Mouse (Mus musculus): ENCODE measurements at regions not wholly inside any gene's neighbourhood (a gene's known extent, or its start where the extent isn't known, plus 50 kb on each side); places are given as distances from the start of the nearest gene placed in this dataset.
A peak's percentile ranks its signal among the peaks of the same experiment; 100 is the strongest.

GRCm38 (mm10) chr19:32912323-32912722, 155.0 kb downstream of the Pten start:
- Histone ChIP-seq H3K4me3 (no peak overlapping the region), H3K4me2 (no peak overlapping the region), H3K27me3 (no peaks in the 10 kb centered on the region), H3K27ac (no peak overlapping the region), H3K4me1 (no peaks in the 10 kb centered on the region), H3K36me3 (no peaks in the 10 kb centered on the region), H3K9ac (no peak overlapping the region), H3K9me3 (no peaks in the 10 kb centered on the region)
- WGBS = 84% methylated on average over 3 of the region's 3 CpGs
- ATAC-seq (ENCODE audit: borderline replicate concordance, extremely low read depth, low FRiP score, low TSS enrichment) = no peak

GRCm38 (mm10) chr19:32916507-32917280, 159.4 kb downstream of the Pten start:
- WGBS = 67% methylated on average over 8 of the region's 8 CpGs
- Histone ChIP-seq H3K4me1 (no peaks in the 10 kb centered on the region), H3K27me3 (no peaks in the 10 kb centered on the region), H3K27ac (no peak overlapping the region), H3K9ac (no peak overlapping the region), H3K4me2 (no peak overlapping the region), H3K36me3 (no peaks in the 10 kb centered on the region), H3K9me3 (no peaks in the 10 kb centered on the region), H3K4me3 (no peak overlapping the region)
- no peak for ATAC-seq (ENCODE audit: borderline replicate concordance, extremely low read depth, low FRiP score, low TSS enrichment)

GRCm38 (mm10) chr19:32921021-32921420, 163.7 kb downstream of the Pten start:
- H3K4me2 ChIP-seq = no peak overlapping the region
- H3K4me3 ChIP-seq = no peak overlapping the region
- H3K27me3 ChIP-seq = no peaks in the 10 kb centered on the region
- WGBS = 52% methylated on average over 3 of the region's 3 CpGs
- no peak for ATAC-seq (ENCODE audit: borderline replicate concordance, extremely low read depth, low FRiP score, low TSS enrichment)
- peaks cover 5% of the 10 kb centered on the region for H3K4me1 ChIP-seq
- H3K9ac ChIP-seq = no peak overlapping the region
- no peak overlapping the region for H3K27ac ChIP-seq
- H3K36me3 ChIP-seq = no peaks in the 10 kb centered on the region
- no peaks in the 10 kb centered on the region for H3K9me3 ChIP-seq

GRCm38 (mm10) chr19:32923911-32924310, 166.6 kb downstream of the Pten start:
- Histone ChIP-seq H3K4me2 (no peak overlapping the region), H3K36me3 (no peaks in the 10 kb centered on the region), H3K27me3 (no peaks in the 10 kb centered on the region), H3K9me3 (no peaks in the 10 kb centered on the region), H3K27ac (no peak overlapping the region), H3K4me3 (no peak overlapping the region), H3K4me1 (peaks cover 9% of the 10 kb centered on the region), H3K9ac (no peak overlapping the region)
- 85% methylated on average over 3 of the region's 3 CpGs for WGBS
- ATAC-seq (ENCODE audit: borderline replicate concordance, extremely low read depth, low FRiP score, low TSS enrichment) = no peak

GRCm38 (mm10) chr19:32925628-32926505, 168.6 kb downstream of the Pten start:
- peak overlapping the region; percentile 52 for H3K27ac ChIP-seq
- H3K9me3 ChIP-seq = no peaks in the 10 kb centered on the region
- H3K9ac ChIP-seq = no peak overlapping the region
- 37% methylated on average over 6 of the region's 6 CpGs for WGBS
- H3K4me2 ChIP-seq = no peak overlapping the region
- H3K27me3 ChIP-seq = no peaks in the 10 kb centered on the region
- peak; percentile 72; the same call in 1 of the 2 replicates for ATAC-seq (ENCODE audit: borderline replicate concordance, extremely low read depth, low FRiP score, low TSS enrichment)
- H3K4me1 ChIP-seq = peaks cover 9% of the 10 kb centered on the region
- H3K36me3 ChIP-seq = no peaks in the 10 kb centered on the region
- H3K4me3 ChIP-seq = no peak overlapping the region

- H3K36me3 ChIP-seq = no peaks in the 10 kb centered on the region
- H3K9me3 ChIP-seq = no peaks in the 10 kb centered on the region
- no peaks in the 10 kb centered on the region for H3K27me3 ChIP-seq
- H3K4me1 ChIP-seq = peaks cover 9% of the 10 kb centered on the region
- no peak for ATAC-seq (ENCODE audit: borderline replicate concordance, extremely low read depth, low FRiP score, low TSS enrichment)
- H3K4me2 ChIP-seq = no peak overlapping the region
- no peak overlapping the region for H3K27ac ChIP-seq
- WGBS = 57% methylated on average over 4 of the region's 4 CpGs
- no peak overlapping the region for H3K4me3 ChIP-seq
- H3K9ac ChIP-seq = no peak overlapping the region
Observed at GRCm38 (mm10) chr19:32926571-32926970, 169.3 kb downstream of the Pten start.

- Histone ChIP-seq H3K4me3 (no peak overlapping the region), H3K9ac (no peak overlapping the region), H3K9me3 (no peaks in the 10 kb centered on the region), H3K27ac (no peak overlapping the region), H3K4me1 (no peaks in the 10 kb centered on the region), H3K36me3 (no peaks in the 10 kb centered on the region), H3K4me2 (no peak overlapping the region), H3K27me3 (no peaks in the 10 kb centered on the region)
- 79% methylated on average over 5 of the region's 5 CpGs for WGBS
- no peak for ATAC-seq (ENCODE audit: borderline replicate concordance, extremely low read depth, low FRiP score, low TSS enrichment)
Observed at GRCm38 (mm10) chr19:32933676-32934075, 176.4 kb downstream of the Pten start.

GRCm38 (mm10) chr19:32935638-32936037, 178.3 kb downstream of the Pten start:
- Histone ChIP-seq H3K9me3 (no peaks in the 10 kb centered on the region), H3K9ac (no peak overlapping the region), H3K27ac (no peak overlapping the region), H3K4me1 (no peaks in the 10 kb centered on the region), H3K4me2 (no peak overlapping the region), H3K36me3 (no peaks in the 10 kb centered on the region), H3K4me3 (no peak overlapping the region), H3K27me3 (no peaks in the 10 kb centered on the region)
- WGBS = 86% methylated on average over 5 of the region's 5 CpGs
- ATAC-seq (ENCODE audit: borderline replicate concordance, extremely low read depth, low FRiP score, low TSS enrichment) = no peak

- Histone ChIP-seq H3K4me1 (no peaks in the 10 kb centered on the region), H3K27me3 (no peaks in the 10 kb centered on the region), H3K9ac (no peak overlapping the region), H3K27ac (no peak overlapping the region), H3K9me3 (no peaks in the 10 kb centered on the region), H3K36me3 (no peaks in the 10 kb centered on the region), H3K4me3 (no peak overlapping the region), H3K4me2 (no peak overlapping the region)
- no peak for ATAC-seq (ENCODE audit: borderline replicate concordance, extremely low read depth, low FRiP score, low TSS enrichment)
- 80% methylated on average over 6 of the region's 6 CpGs for WGBS
Observed at GRCm38 (mm10) chr19:32937591-32937990, 180.3 kb downstream of the Pten start.

- Histone ChIP-seq H3K4me1 (no peaks in the 10 kb centered on the region), H3K9ac (no peak overlapping the region), H3K4me3 (no peak overlapping the region), H3K36me3 (no peaks in the 10 kb centered on the region), H3K4me2 (no peak overlapping the region), H3K9me3 (no peaks in the 10 kb centered on the region), H3K27me3 (no peaks in the 10 kb centered on the region), H3K27ac (no peak overlapping the region)
- ATAC-seq (ENCODE audit: borderline replicate concordance, extremely low read depth, low FRiP score, low TSS enrichment) = no peak
- whole genome bisulfite sequencing = 67% methylated on average over 5 of the region's 5 CpGs
Observed at GRCm38 (mm10) chr19:32939692-32940091, 182.4 kb downstream of the Pten start.

GRCm38 (mm10) chr19:32940806-32941205, 183.5 kb downstream of the Pten start:
- H3K36me3 ChIP-seq = no peaks in the 10 kb centered on the region
- no peak overlapping the region for H3K4me2 ChIP-seq
- 65% methylated on average over 6 of the region's 6 CpGs for WGBS
- no peak for ATAC-seq (ENCODE audit: borderline replicate concordance, extremely low read depth, low FRiP score, low TSS enrichment)
- no peak overlapping the region for H3K4me3 ChIP-seq
- no peaks in the 10 kb centered on the region for H3K9me3 ChIP-seq
- H3K9ac ChIP-seq = no peak overlapping the region
- no peaks in the 10 kb centered on the region for H3K4me1 ChIP-seq
- H3K27ac ChIP-seq = no peak overlapping the region
- no peaks in the 10 kb centered on the region for H3K27me3 ChIP-seq

- no peak overlapping the region for H3K9ac ChIP-seq
- H3K4me1 ChIP-seq = no peaks in the 10 kb centered on the region
- H3K36me3 ChIP-seq = no peaks in the 10 kb centered on the region
- no peaks in the 10 kb centered on the region for H3K27me3 ChIP-seq
- ATAC-seq (ENCODE audit: borderline replicate concordance, extremely low read depth, low FRiP score, low TSS enrichment) = no peak
- no peaks in the 10 kb centered on the region for H3K9me3 ChIP-seq
- H3K4me2 ChIP-seq = no peak overlapping the region
- H3K27ac ChIP-seq = no peak overlapping the region
- H3K4me3 ChIP-seq = no peak overlapping the region
- 65% methylated on average over 2 of the region's 2 CpGs for WGBS
Observed at GRCm38 (mm10) chr19:32943594-32944230, 186.4 kb downstream of the Pten start.
